Mouse (Mus musculus) spleen, adult 2 months (tissue): ENCODE results near the gene Tmem260.

Experiments
- CTCF ChIP-seq: fragments of 200-500 bp; IDR thresholded peaks from 2 replicates; pipeline ENCODE4 v1.5.1; 2011; ENCODE audit warnings: mild to moderate bottlenecking, inconsistent platforms; ENCODE audit not compliant: insufficient read depth, insufficient read length, insufficient replicate concordance; ENCODE audit errors: extremely low read depth
- POLR2A ChIP-seq: fragments of 200-500 bp; IDR thresholded peaks from 2 replicates; pipeline ENCODE4 v1.6.1; 2011; ENCODE audit warnings: low read depth, low read length, inconsistent platforms

GRCm38 (mm10) chr14:48502573-48502972 lies 56.6 kb downstream of the Tmem260 start:
- TF ChIP-seq POLR2A (no peak), CTCF (no peak)
